Mouse (Mus musculus): Measurements from ENCODE around the gene B3galt1. TPM values are rescaled to one million over a fixed set of nuclear protein-coding genes. Genes with fewer than 3 reads are reported as not detected.

B3galt1 gene
- polyA plus RNA-seq, 1 experiment from 2014 or later = 11.9 TPM

GRCm38 (mm10) chr2:67751585-67751984 lies 185.9 kb downstream of the B3galt1 start:
- H3K4me3 ChIP-seq = no peak overlapping the region
- H3K27me3 ChIP-seq = no peaks in the 10 kb centered on the region
- 81% methylated on average over 3 of the region's 3 CpGs for WGBS
- H3K4me2 ChIP-seq (replicated peaks) = no peak overlapping the region
- no peaks in the 10 kb centered on the region for H3K9me3 ChIP-seq
- no peak overlapping the region for H3K9ac ChIP-seq
- no peak overlapping the region for H3K27ac ChIP-seq
- no peak for ATAC-seq (ENCODE audit: insufficient number of reproducible peaks, insufficient read depth, low FRiP score, low TSS enrichment)
- H3K36me3 ChIP-seq = no peaks in the 10 kb centered on the region
- no peaks in the 10 kb centered on the region for H3K4me1 ChIP-seq

GRCm38 (mm10) chr2:67756507-67756906 lies 190.8 kb downstream of the B3galt1 start:
- no peaks in the 10 kb centered on the region for H3K36me3 ChIP-seq
- H3K9ac ChIP-seq = no peak overlapping the region
- no peak for ATAC-seq (ENCODE audit: insufficient number of reproducible peaks, insufficient read depth, low FRiP score, low TSS enrichment)
- no peak overlapping the region for H3K4me3 ChIP-seq
- H3K27ac ChIP-seq = no peak overlapping the region
- no peak overlapping the region for H3K4me2 ChIP-seq (replicated peaks)
- H3K9me3 ChIP-seq = no peaks in the 10 kb centered on the region
- 55% methylated on average over 6 of the region's 6 CpGs for WGBS
- no peaks in the 10 kb centered on the region for H3K4me1 ChIP-seq
- no peaks in the 10 kb centered on the region for H3K27me3 ChIP-seq

GRCm38 (mm10) chr2:67787536-67787935 lies 221.9 kb downstream of the B3galt1 start:
- no peak overlapping the region for H3K4me3 ChIP-seq
- 77% methylated on average over 3 of the region's 3 CpGs for whole genome bisulfite sequencing
- H3K27ac ChIP-seq = no peak overlapping the region
- no peak overlapping the region for H3K4me2 ChIP-seq (replicated peaks)
- ATAC-seq (ENCODE audit: insufficient number of reproducible peaks, insufficient read depth, low FRiP score, low TSS enrichment) = no peak
- no peak overlapping the region for H3K9ac ChIP-seq
- H3K36me3 ChIP-seq = no peaks in the 10 kb centered on the region
- H3K9me3 ChIP-seq = no peaks in the 10 kb centered on the region
- no peaks in the 10 kb centered on the region for H3K4me1 ChIP-seq
- H3K27me3 ChIP-seq = no peaks in the 10 kb centered on the region

- 82% methylated on average over 4 of the region's 4 CpGs for WGBS
- H3K4me1 ChIP-seq = no peaks in the 10 kb centered on the region
- no peak overlapping the region for H3K9ac ChIP-seq
- no peak overlapping the region for H3K4me3 ChIP-seq
- H3K4me2 ChIP-seq (replicated peaks) = no peak overlapping the region
- no peak for ATAC-seq (ENCODE audit: insufficient number of reproducible peaks, insufficient read depth, low FRiP score, low TSS enrichment)
- H3K9me3 ChIP-seq = no peaks in the 10 kb centered on the region
- H3K27me3 ChIP-seq = no peaks in the 10 kb centered on the region
- H3K36me3 ChIP-seq = no peaks in the 10 kb centered on the region
- H3K27ac ChIP-seq = no peak overlapping the region
Measured at GRCm38 (mm10) chr2:67797561-67797960, 231.9 kb downstream of the B3galt1 start.

- H3K4me2 ChIP-seq (replicated peaks) = no peak overlapping the region
- H3K4me3 ChIP-seq = no peak overlapping the region
- WGBS = 80% methylated on average over 3 of the region's 3 CpGs
- H3K27ac ChIP-seq = no peak overlapping the region
- no peaks in the 10 kb centered on the region for H3K4me1 ChIP-seq
- no peaks in the 10 kb centered on the region for H3K9me3 ChIP-seq
- H3K9ac ChIP-seq = no peak overlapping the region
- no peak for ATAC-seq (ENCODE audit: insufficient number of reproducible peaks, insufficient read depth, low FRiP score, low TSS enrichment)
- H3K27me3 ChIP-seq = no peaks in the 10 kb centered on the region
- H3K36me3 ChIP-seq = no peaks in the 10 kb centered on the region
Measured at GRCm38 (mm10) chr2:67799981-67800380, 234.3 kb downstream of the B3galt1 start.

DNA sequence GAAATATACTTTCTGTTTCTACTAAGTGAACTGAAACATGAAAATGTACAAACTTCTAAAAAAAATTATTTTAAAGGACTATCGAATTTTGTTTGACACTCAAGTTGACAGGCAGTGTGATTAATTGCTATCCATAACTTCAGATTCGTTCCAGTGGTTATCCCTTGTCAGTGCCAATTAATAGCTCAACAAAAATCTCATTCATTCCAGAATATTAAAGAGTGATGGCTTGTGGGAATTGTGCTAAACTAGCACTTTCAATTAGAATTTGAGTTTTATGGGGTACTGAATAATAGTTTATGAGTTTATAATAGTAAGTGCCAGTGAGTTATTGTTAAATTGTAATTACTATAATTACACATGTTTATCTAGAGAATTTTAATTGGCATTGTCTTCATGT lies 250.5 kb downstream of the B3galt1 start:
- Histone ChIP-seq H3K4me1 (no peaks in the 10 kb centered on the region), H3K9me3 (no peaks in the 10 kb centered on the region), H3K36me3 (no peaks in the 10 kb centered on the region), H3K4me2 (replicated peaks) (no peak overlapping the region), H3K4me3 (no peak overlapping the region), H3K27ac (no peak overlapping the region), H3K27me3 (no peaks in the 10 kb centered on the region), H3K9ac (no peak overlapping the region)
- no peak for ATAC-seq (ENCODE audit: insufficient number of reproducible peaks, insufficient read depth, low FRiP score, low TSS enrichment)
- WGBS = 65% methylated on average over 2 of the region's 2 CpGs

DNA sequence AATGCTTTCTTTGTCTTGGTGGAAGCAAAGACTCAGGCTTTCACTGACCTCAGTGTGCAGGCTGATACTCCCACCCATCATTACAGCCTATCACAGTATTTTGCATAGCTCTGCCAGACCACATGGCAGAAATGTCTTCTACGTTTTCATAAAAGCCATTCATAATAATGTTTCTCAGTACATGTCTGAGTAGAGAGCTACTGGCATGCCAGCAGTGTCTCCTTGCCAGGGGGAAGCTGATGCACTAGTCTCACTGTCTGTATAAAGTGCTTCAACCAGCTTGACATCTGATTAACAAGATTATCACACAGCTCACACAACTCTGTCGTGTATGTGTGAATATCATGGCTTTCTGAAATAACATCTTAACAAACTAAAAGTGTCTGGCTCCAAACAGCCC lies 252.3 kb downstream of the B3galt1 start:
- 53% methylated on average over 2 of the region's 2 CpGs for WGBS
- no peaks in the 10 kb centered on the region for H3K4me1 ChIP-seq
- H3K9me3 ChIP-seq = no peaks in the 10 kb centered on the region
- H3K9ac ChIP-seq = no peak overlapping the region
- H3K27me3 ChIP-seq = no peaks in the 10 kb centered on the region
- H3K27ac ChIP-seq = no peak overlapping the region
- H3K4me2 ChIP-seq (replicated peaks) = no peak overlapping the region
- no peaks in the 10 kb centered on the region for H3K36me3 ChIP-seq
- no peak for ATAC-seq (ENCODE audit: insufficient number of reproducible peaks, insufficient read depth, low FRiP score, low TSS enrichment)
- H3K4me3 ChIP-seq = no peak overlapping the region

DNA sequence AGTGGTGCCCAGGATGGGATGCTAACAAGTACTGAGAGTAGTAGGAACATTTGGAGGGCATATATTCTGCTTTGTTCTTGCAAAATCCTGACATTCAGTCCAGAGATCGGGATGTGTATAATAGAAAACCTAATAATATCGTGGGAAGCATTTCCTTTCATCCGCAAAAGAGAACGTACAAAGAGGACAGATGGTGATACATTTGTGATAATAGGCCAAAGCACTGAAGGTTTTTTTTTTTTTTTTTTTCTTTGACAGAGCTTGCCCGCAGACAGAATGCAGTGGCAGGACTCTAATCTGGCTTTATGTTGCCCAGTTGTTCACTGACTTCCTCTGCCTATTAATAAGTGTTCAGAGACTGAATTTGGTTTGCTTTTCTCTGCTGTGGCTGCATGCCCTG lies 256.7 kb downstream of the B3galt1 start:
- 86% methylated on average over 5 of the region's 5 CpGs for WGBS
- Histone ChIP-seq H3K27ac (no peak overlapping the region), H3K4me1 (no peaks in the 10 kb centered on the region), H3K9ac (no peak overlapping the region), H3K4me3 (no peak overlapping the region), H3K36me3 (no peaks in the 10 kb centered on the region), H3K9me3 (no peaks in the 10 kb centered on the region), H3K27me3 (no peaks in the 10 kb centered on the region), H3K4me2 (replicated peaks) (no peak overlapping the region)
- ATAC-seq (ENCODE audit: insufficient number of reproducible peaks, insufficient read depth, low FRiP score, low TSS enrichment) = no peak

DNA sequence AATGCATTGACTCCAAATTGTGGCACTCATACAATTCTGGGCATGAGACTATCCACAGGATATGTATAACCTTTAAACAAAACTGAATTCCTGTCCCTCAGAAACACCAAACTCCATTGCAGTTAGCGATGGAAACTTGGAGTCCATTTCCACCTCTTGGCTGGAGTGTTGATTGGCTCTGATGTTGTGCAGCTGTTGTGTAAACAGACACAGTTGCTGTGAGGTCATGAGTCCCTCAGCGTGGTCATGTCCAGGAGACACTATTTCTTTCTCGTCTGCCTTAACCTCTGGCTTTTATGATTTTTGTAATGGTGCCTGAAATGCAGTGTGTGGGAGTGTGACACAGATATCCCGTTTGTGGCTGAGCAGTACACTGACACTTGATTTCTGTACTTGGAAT lies 262.0 kb downstream of the B3galt1 start:
- Histone ChIP-seq H3K4me3 (no peak overlapping the region), H3K27ac (no peak overlapping the region), H3K9me3 (no peaks in the 10 kb centered on the region), H3K4me1 (no peaks in the 10 kb centered on the region), H3K27me3 (no peaks in the 10 kb centered on the region), H3K4me2 (replicated peaks) (no peak overlapping the region), H3K36me3 (no peaks in the 10 kb centered on the region), H3K9ac (no peak overlapping the region)
- no peak for ATAC-seq (ENCODE audit: insufficient number of reproducible peaks, insufficient read depth, low FRiP score, low TSS enrichment)
- WGBS = 82% methylated on average over 4 of the region's 4 CpGs

GRCm38 (mm10) chr2:67829055-67829915 lies 263.6 kb downstream of the B3galt1 start:
- Histone ChIP-seq H3K9ac (no peak overlapping the region), H3K27me3 (no peaks in the 10 kb centered on the region), H3K4me3 (no peak overlapping the region), H3K27ac (no peak overlapping the region), H3K4me1 (no peaks in the 10 kb centered on the region), H3K4me2 (replicated peaks) (no peak overlapping the region), H3K36me3 (no peaks in the 10 kb centered on the region), H3K9me3 (no peaks in the 10 kb centered on the region)
- ATAC-seq (ENCODE audit: insufficient number of reproducible peaks, insufficient read depth, low FRiP score, low TSS enrichment) = no peak
- WGBS = 82% methylated on average over 5 of the region's 5 CpGs

- WGBS = 77% methylated on average over 8 of the region's 8 CpGs
- no peak overlapping the region for H3K27ac ChIP-seq
- ATAC-seq (ENCODE audit: insufficient number of reproducible peaks, insufficient read depth, low FRiP score, low TSS enrichment) = no peak
Measured at GRCm38 (mm10) chr2:67847806-67848205, 282.1 kb downstream of the B3galt1 start.

GRCm38 (mm10) chr2:67850725-67851124 lies 285.1 kb downstream of the B3galt1 start:
- Histone ChIP-seq H3K27ac (no peak overlapping the region), H3K4me1 (no peaks in the 10 kb centered on the region), H3K27me3 (no peaks in the 10 kb centered on the region), H3K4me3 (no peak overlapping the region), H3K9ac (no peak overlapping the region), H3K36me3 (no peaks in the 10 kb centered on the region), H3K9me3 (no peaks in the 10 kb centered on the region), H3K4me2 (replicated peaks) (no peak overlapping the region)
- WGBS = 87% methylated on average over 3 of the region's 3 CpGs
- no peak for ATAC-seq (ENCODE audit: insufficient number of reproducible peaks, insufficient read depth, low FRiP score, low TSS enrichment)

More at GRCm38 (mm10) chr2:67847806-67848205, 282.1 kb downstream of the B3galt1 start:
- Histone ChIP-seq H3K4me2 (replicated peaks) (no peak overlapping the region), H3K4me3 (no peak overlapping the region), H3K27me3 (no peaks in the 10 kb centered on the region), H3K36me3 (no peaks in the 10 kb centered on the region), H3K9me3 (no peaks in the 10 kb centered on the region), H3K9ac (no peak overlapping the region), H3K4me1 (no peaks in the 10 kb centered on the region)

All from embryonic facial prominence, embryonic 12.5 days (tissue).